Mouse (Mus musculus) mature B cell (primary cell): Measurements from ENCODE around the gene Gpcpd1.
"Not testable (repeated sequence)": the region's sequence is repeated elsewhere in the genome, so short reads cannot be mapped to it uniquely, and the experiment has no call there.

Experiments used
- in situ Hi-C: fragments of 300-500 bp; cut with MboI; formaldehyde crosslinking; loops from 2 replicates; pipeline ENCODE4 v1.14.3; 2019

Gpcpd1 gene

GRCm38 (mm10) chr2:132587240-132587779, at the start of gene Gpcpd1:
TSS of gene Gpcpd1 (minus strand) at chr2:132587729.
- in situ Hi-C loops, result no loop called here

- in situ Hi-C loops, result no loop called here
Observed at GRCm38 (mm10) chr2:132636534-132636933, 49.0 kb upstream of the Gpcpd1 start.

GRCm38 (mm10) chr2:132628626-132629025, 41.1 kb upstream of the Gpcpd1 start:
- in situ Hi-C loops, result no loop called here

- in situ Hi-C loops, result no loop called here
Observed at GRCm38 (mm10) chr2:132623092-132623491, 35.6 kb upstream of the Gpcpd1 start.

- in situ Hi-C loops, result no loop called here
Observed at GRCm38 (mm10) chr2:132617693-132618092, 30.2 kb upstream of the Gpcpd1 start.

- in situ Hi-C loops, result no loop called here
Observed at GRCm38 (mm10) chr2:132613581-132614188, 26.2 kb upstream of the Gpcpd1 start.

- in situ Hi-C loops, result no loop called here
Observed at GRCm38 (mm10) chr2:132611551-132612233, 24.2 kb upstream of the Gpcpd1 start.

- in situ Hi-C loops, result no loop called here
Observed at GRCm38 (mm10) chr2:132607141-132608093, 19.9 kb upstream of the Gpcpd1 start.

- in situ Hi-C loops, result no loop called here
Observed at GRCm38 (mm10) chr2:132605795-132606563, 18.4 kb upstream of the Gpcpd1 start.

GRCm38 (mm10) chr2:132604922-132605321, 17.4 kb upstream of the Gpcpd1 start:
- in situ Hi-C loops, result no loop called here

GRCm38 (mm10) chr2:132603706-132604105, 16.2 kb upstream of the Gpcpd1 start:
- in situ Hi-C loops, result no loop called here

GRCm38 (mm10) chr2:132601777-132602176, 14.2 kb upstream of the Gpcpd1 start:
- in situ Hi-C loops, result no loop called here

- in situ Hi-C loops, result no loop called here
Observed at GRCm38 (mm10) chr2:132600081-132600480, 12.6 kb upstream of the Gpcpd1 start.

GRCm38 (mm10) chr2:132599127-132599526, 11.6 kb upstream of the Gpcpd1 start:
- in situ Hi-C loops, result no loop called here

- in situ Hi-C loops, result no loop called here
Observed at GRCm38 (mm10) chr2:132597866-132598480, 10.4 kb upstream of the Gpcpd1 start.

GRCm38 (mm10) chr2:132597226-132597625, 9.7 kb upstream of the Gpcpd1 start:
- in situ Hi-C loops, result no loop called here

- in situ Hi-C loops, result no loop called here
Observed at GRCm38 (mm10) chr2:132595601-132596235, 8.2 kb upstream of the Gpcpd1 start.

GRCm38 (mm10) chr2:132592126-132592525, 4.6 kb upstream of the Gpcpd1 start:
- in situ Hi-C loops, result no loop called here

- in situ Hi-C loops, result not testable (repeated sequence)
Observed at GRCm38 (mm10) chr2:132591579-132591978, 4.0 kb upstream of the Gpcpd1 start.

GRCm38 (mm10) chr2:132589906-132590538, 2.5 kb upstream of the Gpcpd1 start:
- in situ Hi-C loops, result no loop called here
